In genomic region chr13:104615999-104616810, GRCm38 (mm10) we compare ENCODE assay signal across 17 mouse cellular contexts.
DNase-seq lines count a peak whose midpoint lies in the region; ATAC-seq and TF ChIP-seq lines count a peak whose summit lies in the region.
"Had no signal": no experiment of that assay in that cellular context is flagged by ENCODE, and none has a peak within 500 bp of the region (broad histone marks: within the 10 kb centered on the region; RNA-seq: fewer than 3 reads in every experiment).

No protein-coding gene starts in this region.

- intact Hi-C loops in gastrocnemius, adult 2 months (cut with DNase I): no loop called here

- peak; percentile 78 for ATAC-seq in kidney, embryonic 15.5 days (replicated peaks; ENCODE audit: low FRiP score)
- peak; percentile 69 for ATAC-seq in forebrain, postnatal 0 days
- peak; percentile 58 for ATAC-seq in midbrain, embryonic 12.5 days (ENCODE audit: low FRiP score, low read depth)
- ATAC-seq: Patski had no signal

- peaks cover 10% of the 10 kb centered on the region for H3K4me1 ChIP-seq in kidney, embryonic 15.5 days
- H3K4me1 ChIP-seq in kidney, adult 2 months (ENCODE audit: control insufficient read depth, insufficient read depth, low read length): no peaks in the 10 kb centered on the region
- no peaks in the 10 kb centered on the region for H3K4me1 ChIP-seq in forebrain, postnatal 0 days (ENCODE audit: insufficient read depth)
- no peaks in the 10 kb centered on the region for H3K4me1 ChIP-seq in midbrain, embryonic 12.5 days
- H3K4me1 ChIP-seq: limb, embryonic 12.5 days had no signal

- 0 out of 2 replicates have a peak overlapping the region, but pooled peaks have one; percentile 10 for H3K27ac ChIP-seq in kidney, embryonic 15.5 days
- H3K27ac ChIP-seq in kidney, adult 2 months (ENCODE audit: insufficient read depth, low read depth, low read length): no peak overlapping the region
- H3K27ac ChIP-seq in forebrain, postnatal 0 days (ENCODE audit: low read depth, low read length): no peak overlapping the region
- 0 out of 2 replicates have a peak overlapping the region, but pooled peaks have one; percentile 15 for H3K27ac ChIP-seq in midbrain, embryonic 12.5 days (replicated peaks)
- H3K27ac ChIP-seq in gastrocnemius, adult 2 months: no peak overlapping the region
- H3K27ac ChIP-seq: limb, embryonic 12.5 days had no signal

- H3K27me3 ChIP-seq in kidney, embryonic 15.5 days: no peaks in the 10 kb centered on the region
- no peaks in the 10 kb centered on the region for H3K27me3 ChIP-seq in kidney, adult 2 months (replicated peaks; ENCODE audit: control insufficient read depth, insufficient read depth, low read length)
- no peaks in the 10 kb centered on the region for H3K27me3 ChIP-seq in forebrain, postnatal 0 days (ENCODE audit: insufficient read depth, low read length)
- H3K27me3 ChIP-seq in midbrain, embryonic 12.5 days: no peaks in the 10 kb centered on the region
- H3K27me3 ChIP-seq: CH12.LX; limb, embryonic 12.5 days; Patski had no signal

- no peak overlapping the region for H3K9ac ChIP-seq in kidney, embryonic 15.5 days
- no peak overlapping the region for H3K9ac ChIP-seq in forebrain, postnatal 0 days
- no peak overlapping the region for H3K9ac ChIP-seq in midbrain, embryonic 12.5 days (replicated peaks)
- H3K9ac ChIP-seq: limb, embryonic 12.5 days had no signal

- no peak overlapping the region for H3K4me3 ChIP-seq in kidney, embryonic 15.5 days (replicated peaks)
- no peak overlapping the region for H3K4me3 ChIP-seq in kidney, adult 2 months (ENCODE audit: insufficient read depth, low read depth, low read length)
- no peak overlapping the region for H3K4me3 ChIP-seq in forebrain, postnatal 0 days (ENCODE audit: low read depth, low read length)
- no peak overlapping the region for H3K4me3 ChIP-seq in midbrain, embryonic 12.5 days
- H3K4me3 ChIP-seq in gastrocnemius, adult 2 months: no peak overlapping the region
- H3K4me3 ChIP-seq: limb, embryonic 12.5 days had no signal

- no peaks in the 10 kb centered on the region for H3K36me3 ChIP-seq in kidney, embryonic 15.5 days
- no peaks in the 10 kb centered on the region for H3K36me3 ChIP-seq in kidney, adult 2 months (ENCODE audit: control insufficient read depth, insufficient read depth, low read length)
- H3K36me3 ChIP-seq in forebrain, postnatal 0 days (ENCODE audit: insufficient read depth): no peaks in the 10 kb centered on the region
- H3K36me3 ChIP-seq in midbrain, embryonic 12.5 days: no peaks in the 10 kb centered on the region
- H3K36me3 ChIP-seq: limb, embryonic 12.5 days had no signal

- TF ChIP-seq POLR2A in kidney, adult 2 months (IDR thresholded peaks at IDR 0.05; ENCODE audit: low read depth, low read length): no peak
- TF ChIP-seq POLR2A in brain, embryonic 14.5 days (IDR thresholded peaks at IDR 0.05; ENCODE audit: borderline replicate concordance, extremely low read depth, insufficient read depth, insufficient read length, poor library complexity, severe bottlenecking): no peak

- 68% methylated on average over 18 of the region's 18 CpGs for WGBS in kidney, embryonic 15.5 days
- 79% methylated on average over 18 of the region's 18 CpGs for WGBS in kidney, adult 2 months
- 52% methylated on average over 18 of the region's 18 CpGs for WGBS in forebrain, postnatal 0 days
- 68% methylated on average over 18 of the region's 18 CpGs for WGBS in midbrain, embryonic 12.5 days

- no peak for DNase-seq in kidney, adult 2 months
- peak; percentile 66 for DNase-seq in brain, embryonic 14.5 days (ENCODE audit: low read depth)
- DNase-seq in forebrain, postnatal 0 days: peak; percentile 15
- no peak for DNase-seq in ovary, postnatal 14 days (ENCODE audit: low spot score)
- DNase-seq in yolk sac, embryonic 10.5 days (ENCODE audit: low spot score): no peak
- no peak for DNase-seq in gastrocnemius, adult 2 months
- DNase-seq: cerebellum, adult 11 months; heart, postnatal 36 days; kidney, postnatal 25 days; layer of hippocampus, postnatal 36 days; lung, postnatal 4 days; thymus, postnatal 14 days had no signal

- TF ChIP-seq CTCF in kidney, adult 2 months (conservative IDR thresholded peaks at IDR 0.05; ENCODE audit: insufficient read depth, insufficient read length, low read depth, low read length): no peak
- TF ChIP-seq CTCF in brain, embryonic 14.5 days (IDR thresholded peaks at IDR 0.05; ENCODE audit: borderline replicate concordance, extremely low read depth, insufficient read depth, insufficient read length): no peak
- no peak for TF ChIP-seq CTCF in forebrain, postnatal 0 days (IDR thresholded peaks at IDR 0.05; ENCODE audit: low read depth)
- TF ChIP-seq CTCF in gastrocnemius, adult 2 months (IDR thresholded peaks at IDR 0.05): no peak

- H3K9me3 ChIP-seq in kidney, embryonic 15.5 days (replicated peaks): no peaks in the 10 kb centered on the region
- no peaks in the 10 kb centered on the region for H3K9me3 ChIP-seq in forebrain, postnatal 0 days (ENCODE audit: low read length)
- H3K9me3 ChIP-seq in midbrain, embryonic 12.5 days: no peaks in the 10 kb centered on the region
- H3K9me3 ChIP-seq: limb, embryonic 12.5 days had no signal

- no peak overlapping the region for H3K4me2 ChIP-seq in kidney, embryonic 15.5 days
- H3K4me2 ChIP-seq in forebrain, postnatal 0 days (ENCODE audit: low read depth): no peak overlapping the region
- no peak overlapping the region for H3K4me2 ChIP-seq in midbrain, embryonic 12.5 days (replicated peaks)
- H3K4me2 ChIP-seq: limb, embryonic 12.5 days had no signal

Comparison
In these comparisons a context has a peak if more than half of its experiments do, and no peak if none do; other contexts are left out.
1. H3K27ac ChIP-seq: peak in kidney, embryonic 15.5 days (single experiment) and midbrain, embryonic 12.5 days (single experiment); none in kidney, adult 2 months (single experiment), forebrain, postnatal 0 days (single experiment) and gastrocnemius, adult 2 months (single experiment).
2. DNase-seq: peak in brain, embryonic 14.5 days (single experiment) and forebrain, postnatal 0 days (single experiment); none in kidney, adult 2 months (single experiment), ovary, postnatal 14 days (single experiment), yolk sac, embryonic 10.5 days (single experiment) and gastrocnemius, adult 2 months (single experiment).
3. Peak in every context shown above with its lines, with median percentiles within 50 percentile points of each other: ATAC-seq.